Mouse (Mus musculus) megakaryocyte, embryonic 14.5 days (primary cell): ENCODE measurements around the gene Wdtc1.

Experiments
- FLI1 ChIP-seq: IDR thresholded peaks from 2 replicates; pipeline ENCODE4 v1.6.1; 2012; ENCODE audit warnings: low read length, inconsistent platforms, mixed read lengths
- GATA1 ChIP-seq: IDR thresholded peaks from 3 replicates; pipeline ENCODE4 v1.6.1; 2012; ENCODE audit warnings: mixed read lengths, low read length, inconsistent platforms, borderline replicate concordance

DNA sequence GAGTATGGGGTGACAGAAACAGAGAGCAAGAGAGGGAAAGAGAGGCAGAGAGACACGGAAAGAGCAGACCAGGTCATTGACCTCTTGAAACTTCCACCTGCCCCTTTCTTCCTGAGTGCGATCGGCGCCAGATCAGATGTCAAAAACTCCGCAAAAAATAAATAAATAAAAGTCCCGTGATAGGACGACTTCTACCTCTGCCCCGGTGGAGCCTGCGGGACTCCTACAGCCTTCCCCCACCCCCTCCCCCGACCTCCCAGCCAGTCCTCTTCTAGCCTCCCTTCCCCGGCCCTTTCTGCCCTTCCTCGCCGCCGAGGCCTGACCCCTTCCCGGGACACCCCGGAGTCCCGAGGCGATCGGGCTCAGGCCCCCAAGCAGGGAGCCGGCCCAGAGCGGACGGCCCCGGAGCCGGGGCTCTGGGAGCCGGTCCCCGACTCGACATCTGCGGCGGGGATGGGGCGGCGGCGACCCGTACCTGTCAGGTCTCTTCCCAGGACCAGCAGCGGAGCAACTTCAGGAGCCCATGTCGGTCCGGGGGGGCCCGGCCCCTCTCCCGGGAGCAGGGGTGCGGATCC is 14.7 kb downstream of the Wdtc1 start:
- TF ChIP-seq GATA1 (no peak), FLI1 (no peak)
